Mouse (Mus musculus) embryonic fibroblast, embryonic 13.5 days (primary cell): ENCODE data around the gene Smyd3.

Experiments used
- CTCF ChIP-seq: IDR thresholded peaks from 2 replicates; pipeline ENCODE4 v1.5.1; 2011; ENCODE audit warnings: mild to moderate bottlenecking, control low read depth, low read length, moderate library complexity, borderline replicate concordance; ENCODE audit not compliant: insufficient read depth
- POLR2A ChIP-seq: IDR thresholded peaks from 2 replicates; pipeline ENCODE4 v1.6.1; 2011; ENCODE audit warnings: low read depth, mild to moderate bottlenecking, control low read depth, low read length, moderate library complexity

- TF ChIP-seq CTCF (no peak), POLR2A (no peak)
Measured at GRCm38 (mm10) chr1:179120217-179120966, 397.4 kb downstream of the Smyd3 start.
